Mouse (Mus musculus): ENCODE results near the gene Mep1a. TPM values are rescaled to one million over a fixed set of nuclear protein-coding genes. Genes with fewer than 3 reads are reported as not detected.
"Not testable (repeated sequence)": the region's sequence is repeated elsewhere in the genome, so short reads cannot be mapped to it uniquely, and the experiment has no call there.

Gene Mep1a
- 0.66 and 0.69 TPM in 2 replicates for polyA plus RNA-seq (2015; fragmentation: Nextera tagmentation; extraction: Ambion mirVana)

- no peak for DNase-seq (ENCODE audit: low spot score)
Measured at GRCm38 (mm10) chr17:43502592-43502991, at the start of gene Mep1a. Gene Mep1a (minus strand): TSS chr17:43502812.

DNA sequence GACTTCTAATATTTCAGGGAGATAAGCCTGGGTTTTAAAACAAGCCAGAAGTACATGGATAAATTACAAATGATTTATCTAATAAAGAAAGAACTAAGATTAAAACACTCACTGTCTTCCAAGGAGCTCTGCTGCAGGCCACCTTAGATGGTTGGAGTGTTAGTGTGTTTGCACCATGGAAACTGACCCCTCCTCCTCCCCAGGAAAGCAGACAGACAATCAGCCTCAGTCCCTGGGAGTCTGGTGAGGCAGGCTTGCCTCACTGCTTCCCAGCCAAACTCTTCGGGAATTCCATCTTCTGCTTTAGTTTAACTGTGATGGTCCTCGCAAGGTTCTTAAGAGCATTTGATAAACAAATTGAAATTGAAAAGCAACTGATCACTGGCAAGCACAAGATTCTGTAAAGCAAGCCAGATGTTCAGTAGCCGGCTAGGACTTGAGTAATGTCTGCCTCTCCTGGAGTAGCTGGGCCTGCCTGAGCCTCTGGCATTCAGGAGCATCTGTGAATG lies 48.6 kb upstream of the Mep1a start:
- DNase-seq (ENCODE audit: low spot score), result no peak

GRCm38 (mm10) chr17:43544040-43544439 lies 41.4 kb upstream of the Mep1a start:
- DNase-seq (ENCODE audit: low spot score), result no peak

DNA sequence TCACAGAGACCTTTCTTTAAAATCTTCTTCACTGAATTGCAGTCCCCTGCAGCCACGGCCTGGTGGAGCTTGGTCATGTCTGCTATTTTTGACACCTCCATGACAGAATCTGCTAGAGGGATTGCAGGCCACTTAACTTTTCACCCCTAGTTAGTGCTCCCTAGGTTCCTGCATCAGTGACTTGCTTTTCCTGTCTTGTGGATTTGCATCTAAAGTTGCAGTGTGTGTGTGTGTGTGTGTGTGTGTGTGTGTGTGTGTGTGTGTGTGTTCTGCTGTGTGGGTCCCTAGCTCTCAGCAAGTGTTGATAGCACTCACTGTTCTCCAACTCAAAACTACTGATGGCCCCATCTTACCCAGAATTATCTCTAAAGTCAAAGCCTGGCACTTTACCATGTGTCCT lies 40.9 kb upstream of the Mep1a start, which contains the start of gene Ankrd66:
Gene Ankrd66 (minus strand): TSS at position 101 of the 400 bp plus-strand sequence.
- no peak for DNase-seq (ENCODE audit: low spot score)

DNA sequence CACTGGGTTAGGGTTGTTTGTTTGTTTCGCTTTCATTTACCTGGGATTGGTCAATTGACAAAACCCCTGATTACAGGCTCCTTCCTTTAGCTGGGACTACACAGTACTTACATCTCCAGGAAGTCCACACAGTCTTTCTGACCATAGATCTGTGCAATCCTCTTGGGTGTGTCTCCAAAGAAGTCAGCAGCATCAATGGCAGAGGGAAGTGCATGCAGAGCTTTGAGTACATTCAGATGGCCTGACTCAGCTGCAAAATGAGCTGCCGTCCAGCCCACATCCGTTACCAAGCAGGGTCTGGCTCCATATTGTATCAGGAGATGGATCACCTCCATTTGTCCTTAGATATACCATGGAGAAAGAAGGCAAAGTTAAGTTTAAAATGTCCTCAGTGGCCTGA lies 36.2 kb upstream of the Mep1a start:
- no peak for DNase-seq (ENCODE audit: low spot score)

DNA sequence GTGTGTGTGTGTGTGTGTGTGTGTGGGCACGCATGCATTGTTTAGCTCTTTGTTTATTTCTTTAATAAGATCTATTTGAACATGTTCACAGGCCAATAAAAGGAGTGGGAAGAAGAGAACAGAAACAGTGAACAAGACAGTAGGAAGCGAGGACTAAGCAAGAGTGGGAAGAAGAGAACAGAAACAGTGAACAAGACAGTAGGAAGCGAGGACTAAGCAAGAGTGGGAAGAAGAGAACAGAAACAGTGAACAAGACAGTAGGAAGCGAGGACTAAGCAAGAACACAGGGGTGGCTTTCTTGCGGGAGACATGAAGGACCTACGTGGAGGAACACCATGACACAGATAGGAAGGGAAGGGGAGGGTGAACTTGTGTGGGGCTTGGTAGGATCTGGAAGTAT lies 34.2 kb upstream of the Mep1a start:
- DNase-seq (ENCODE audit: low spot score), result not testable (repeated sequence)

GRCm38 (mm10) chr17:43534362-43535222 lies 32.0 kb upstream of the Mep1a start:
- DNase-seq (ENCODE audit: low spot score), result no peak

- no peak for DNase-seq (ENCODE audit: low spot score)
Measured at GRCm38 (mm10) chr17:43531192-43531591, 28.6 kb upstream of the Mep1a start.

GRCm38 (mm10) chr17:43530507-43530906 lies 27.9 kb upstream of the Mep1a start:
- DNase-seq (ENCODE audit: low spot score), result no peak

DNA sequence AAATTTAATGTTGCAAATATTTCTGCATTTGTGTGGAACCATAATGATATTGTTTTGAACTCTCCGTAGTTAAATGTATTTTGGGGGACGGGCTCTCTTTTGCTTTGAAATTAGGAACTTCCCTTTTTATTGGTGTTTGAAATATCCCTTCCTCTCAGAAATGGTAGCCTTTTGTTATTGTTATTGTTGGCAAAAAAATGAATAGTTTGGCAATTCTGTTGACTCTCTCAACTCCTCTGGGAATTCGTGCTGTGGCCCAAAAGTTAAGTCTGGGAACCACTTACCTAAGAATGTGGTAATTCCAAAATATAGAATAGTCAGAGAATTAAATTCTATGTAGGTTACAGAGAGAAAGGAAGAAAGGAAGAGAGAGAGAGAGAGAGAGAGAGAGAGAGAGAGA lies 17.6 kb upstream of the Mep1a start:
- DNase-seq (ENCODE audit: low spot score), result no peak

DNA sequence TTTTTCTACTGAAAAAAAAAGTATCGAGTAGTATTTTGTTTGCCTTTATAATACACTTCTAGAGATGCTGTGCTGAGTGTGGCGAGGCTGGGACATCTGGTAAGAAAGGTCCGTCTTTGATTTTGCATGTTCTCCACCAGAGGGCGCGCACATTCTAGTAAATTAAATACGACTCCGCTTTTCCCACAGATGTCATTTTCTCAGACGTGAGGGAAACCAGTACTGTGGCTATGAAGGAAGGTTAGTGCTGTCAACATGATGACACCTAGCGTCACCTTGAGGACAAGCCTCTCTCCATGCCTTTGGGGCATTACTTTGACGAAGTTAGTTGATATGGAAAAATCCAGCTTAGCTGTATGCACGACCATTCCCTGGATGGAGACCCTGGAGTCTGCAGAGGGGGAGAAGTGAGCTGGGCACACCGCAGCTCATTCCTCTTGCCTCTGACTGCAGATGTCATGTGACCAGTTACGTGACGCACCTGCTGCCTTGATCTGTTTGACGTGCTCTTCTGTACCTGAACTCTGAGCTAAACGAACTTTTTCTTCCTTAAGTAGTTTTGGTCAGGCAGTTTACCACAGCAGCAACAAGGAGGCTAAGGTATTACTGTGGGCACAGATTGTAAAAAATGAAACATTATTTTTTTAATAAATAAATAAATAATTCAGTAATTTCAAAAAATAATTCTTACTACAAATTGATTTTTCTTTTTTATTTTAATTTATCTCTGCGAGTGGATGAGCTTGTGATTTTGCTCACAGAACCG lies 16.2 kb upstream of the Mep1a start:
- peak; percentile 68 for DNase-seq (ENCODE audit: low spot score)

GRCm38 (mm10) chr17:43510782-43511181 lies 8.2 kb upstream of the Mep1a start:
- DNase-seq (ENCODE audit: low spot score), result no peak

DNA sequence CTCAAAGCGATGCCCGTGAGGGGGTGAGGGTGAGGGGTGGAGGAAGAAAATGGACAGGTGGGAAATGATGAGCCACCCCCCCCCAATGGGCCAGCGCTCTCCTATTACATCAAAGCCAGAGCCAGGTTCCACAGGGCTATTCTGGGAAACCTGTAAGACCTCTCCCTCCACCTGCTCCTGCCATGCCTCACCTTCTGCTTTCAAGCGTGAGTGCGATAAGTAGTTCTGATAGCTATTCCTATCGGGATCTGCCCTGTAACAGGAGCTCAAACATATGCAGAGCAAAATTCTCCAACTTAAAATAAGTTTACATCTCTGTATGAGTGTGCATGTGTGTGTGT lies 2.0 kb upstream of the Mep1a start:
- DNase-seq (ENCODE audit: low spot score), result no peak

GRCm38 (mm10) chr17:43503861-43504593 lies 1.4 kb upstream of the Mep1a start:
- DNase-seq (ENCODE audit: low spot score), result no peak

GRCm38 (mm10) chr17:43501631-43502030 lies 981 bp downstream of the Mep1a start:
- no peak for DNase-seq (ENCODE audit: low spot score)

GRCm38 (mm10) chr17:43501223-43501622 lies 1.4 kb downstream of the Mep1a start:
- no peak for DNase-seq (ENCODE audit: low spot score)

DNA sequence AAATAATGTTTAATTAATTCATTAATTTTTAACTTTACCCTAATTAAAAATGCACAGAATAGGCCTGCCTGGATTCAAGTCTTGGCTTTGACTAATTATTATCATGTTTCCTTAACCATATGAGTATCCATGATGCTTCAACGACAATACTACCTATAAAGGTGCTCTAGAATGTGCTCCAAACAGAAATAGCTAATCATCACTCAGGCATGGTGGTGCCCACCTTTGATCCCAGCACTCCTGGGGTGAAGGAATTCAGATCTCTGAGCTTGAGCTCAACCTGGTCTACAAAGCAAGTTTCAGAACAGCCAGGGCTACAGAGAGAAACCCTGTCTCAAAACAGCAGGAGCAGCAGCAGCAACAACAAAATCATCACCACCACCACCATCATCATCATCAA lies 2.1 kb downstream of the Mep1a start:
- DNase-seq (ENCODE audit: low spot score), result no peak

DNA sequence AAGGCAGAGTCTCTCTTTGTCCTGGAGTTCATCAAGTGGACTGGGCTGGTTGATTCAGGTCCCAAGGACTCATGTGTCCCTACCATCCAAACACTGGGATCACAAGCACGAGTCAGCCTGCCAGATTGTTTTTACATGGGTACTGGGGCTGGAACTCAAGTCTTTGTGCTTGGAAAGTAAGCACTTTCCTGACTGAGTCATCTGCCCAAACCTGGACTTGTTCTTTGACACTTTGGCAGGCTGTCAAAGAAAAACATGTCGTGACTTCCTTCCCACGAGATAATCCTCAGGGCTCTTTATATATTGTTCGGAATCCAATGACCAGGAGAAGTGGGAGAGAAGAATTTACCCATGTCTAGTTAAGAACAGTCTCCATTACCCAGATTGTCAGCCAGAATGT lies 5.1 kb downstream of the Mep1a start:
- no peak for DNase-seq (ENCODE audit: low spot score)

DNA sequence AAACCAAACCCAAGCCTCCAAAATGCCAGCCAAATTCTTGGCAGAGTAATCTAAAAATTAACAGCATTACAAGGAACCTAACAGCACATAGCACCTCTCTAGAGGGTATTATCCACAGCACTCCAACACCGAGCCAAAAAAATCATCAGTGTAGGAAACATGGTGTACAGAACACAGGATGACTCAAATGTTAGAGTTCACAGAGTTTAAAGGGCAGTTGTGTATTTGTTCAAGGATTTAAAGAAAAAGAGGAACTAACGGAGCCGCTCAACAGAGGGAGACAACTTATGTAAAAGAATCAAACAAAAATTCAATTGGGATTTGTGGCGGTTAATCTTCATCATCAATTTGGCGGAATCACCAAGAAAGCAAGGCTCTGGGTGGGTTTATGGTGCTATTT lies 7.1 kb downstream of the Mep1a start:
- DNase-seq (ENCODE audit: low spot score), result no peak

DNA sequence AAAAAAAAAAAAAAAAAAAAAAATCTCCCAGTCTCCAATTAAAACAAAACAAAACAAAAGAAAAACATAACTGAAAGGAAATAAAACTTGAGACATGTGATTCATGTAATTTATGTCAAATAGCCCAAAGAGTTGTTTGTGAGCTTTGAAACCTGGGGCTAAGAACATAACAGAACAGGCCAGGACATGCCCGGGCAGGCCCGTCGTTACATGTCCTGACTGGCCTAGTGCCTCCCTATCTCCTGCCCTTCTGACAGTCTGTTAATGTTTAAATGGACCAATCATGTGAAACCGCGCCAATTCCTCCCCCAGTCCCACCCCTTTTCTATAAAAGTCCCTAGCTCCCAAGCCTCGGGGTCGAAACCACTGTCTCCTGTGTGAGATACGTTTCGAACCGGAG lies 12.2 kb downstream of the Mep1a start:
- DNase-seq (ENCODE audit: low spot score), result not testable (repeated sequence)

DNA sequence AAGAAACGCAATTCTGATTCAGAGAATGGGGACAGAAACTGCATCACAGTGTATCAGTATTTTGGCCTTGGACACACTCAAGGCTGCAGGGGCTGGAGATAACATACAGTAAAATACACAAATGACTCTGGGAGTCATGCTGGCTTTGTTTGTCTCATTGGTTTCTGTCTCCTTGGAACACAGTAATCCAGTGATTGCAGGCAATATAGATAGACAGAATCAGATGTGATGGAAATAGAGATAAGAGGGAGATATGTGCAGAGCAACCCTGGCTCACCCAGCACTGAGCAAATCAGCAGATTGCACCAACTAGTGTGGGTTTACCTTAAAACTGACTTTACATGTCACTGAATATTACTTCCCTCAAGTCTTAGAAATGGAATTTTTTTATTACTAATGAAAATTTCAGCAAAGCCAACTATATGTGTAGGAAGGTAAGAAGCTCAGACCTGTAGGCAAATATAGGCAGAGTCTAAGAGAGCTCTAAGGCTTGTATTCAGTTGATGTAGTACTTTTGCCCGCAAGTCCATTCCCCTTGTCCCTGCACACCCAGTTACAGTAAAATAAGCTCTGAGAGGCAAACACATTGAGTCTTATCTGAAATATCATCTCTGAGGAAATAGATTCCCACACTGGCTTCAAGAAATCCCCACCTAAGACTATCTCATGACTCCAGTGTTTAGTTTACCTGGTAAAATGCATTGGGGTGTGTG lies 14.0 kb downstream of the Mep1a start:
- no peak for DNase-seq (ENCODE audit: low spot score)
